Mouse (Mus musculus): ENCODE results near the gene Schip1. TPM values are rescaled to one million over a fixed set of nuclear protein-coding genes. Genes with fewer than 3 reads are reported as not detected.

Schip1 gene
- polyA plus RNA-seq, 1 experiment from 2014 or later: 65.8 TPM

- 68% methylated on average over 2 of the region's 2 CpGs for WGBS
Measured at GRCm38 (mm10) chr3:68434897-68435296, 370.3 kb downstream of the Schip1 start.

GRCm38 (mm10) chr3:68448480-68448879 is 383.9 kb downstream of the Schip1 start:
- H3K27ac ChIP-seq: no peak overlapping the region
- 66% methylated on average over 2 of the region's 2 CpGs for WGBS
- H3K9ac ChIP-seq: no peak overlapping the region
- no peak overlapping the region for H3K4me2 ChIP-seq
- H3K4me1 ChIP-seq (replicated peaks): peaks cover 8% of the 10 kb centered on the region; the same call in 1 of the 2 replicates
- H3K36me3 ChIP-seq: no peaks in the 10 kb centered on the region
- no peaks in the 10 kb centered on the region for H3K9me3 ChIP-seq (replicated peaks)
- ATAC-seq (replicated peaks; ENCODE audit: insufficient number of reproducible peaks, insufficient read depth, low FRiP score, low read depth): no peak
- no peak overlapping the region for H3K4me3 ChIP-seq
- H3K27me3 ChIP-seq: no peaks in the 10 kb centered on the region

More at GRCm38 (mm10) chr3:68434897-68435296, 370.3 kb downstream of the Schip1 start:
- Histone ChIP-seq H3K9me3 (replicated peaks) (no peaks in the 10 kb centered on the region), H3K9ac (no peak overlapping the region), H3K36me3 (no peaks in the 10 kb centered on the region), H3K27me3 (no peaks in the 10 kb centered on the region), H3K4me1 (replicated peaks) (no peaks in the 10 kb centered on the region), H3K4me3 (no peak overlapping the region), H3K4me2 (no peak overlapping the region), H3K27ac (no peak overlapping the region)
- no peak for ATAC-seq (replicated peaks; ENCODE audit: insufficient number of reproducible peaks, insufficient read depth, low FRiP score, low read depth)

DNA sequence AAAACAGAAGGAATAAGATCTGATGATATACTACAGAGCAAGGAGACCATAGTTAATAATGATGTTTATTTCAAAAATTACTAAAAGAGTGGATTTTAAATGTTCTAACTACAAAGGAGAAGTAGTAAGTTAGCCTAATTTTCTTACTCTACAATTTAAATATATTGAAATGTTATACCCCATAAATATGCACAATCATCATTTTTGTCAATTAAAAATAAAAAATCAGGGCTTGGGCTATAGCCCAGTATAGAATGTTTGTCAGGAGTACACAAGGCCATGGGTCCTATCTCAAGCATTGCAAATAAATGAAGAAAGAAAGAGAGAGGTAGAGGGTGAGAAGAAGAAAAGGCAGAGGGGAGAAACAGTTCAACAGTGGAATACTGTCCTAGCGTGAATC is 387.0 kb downstream of the Schip1 start:
- no peaks in the 10 kb centered on the region for H3K36me3 ChIP-seq
- H3K9ac ChIP-seq: no peak overlapping the region
- no peak overlapping the region for H3K4me3 ChIP-seq
- no peak for ATAC-seq (replicated peaks; ENCODE audit: insufficient number of reproducible peaks, insufficient read depth, low FRiP score, low read depth)
- H3K9me3 ChIP-seq (replicated peaks): no peaks in the 10 kb centered on the region
- no peak overlapping the region for H3K4me2 ChIP-seq
- H3K27me3 ChIP-seq: no peaks in the 10 kb centered on the region
- H3K27ac ChIP-seq: no peak overlapping the region
- H3K4me1 ChIP-seq (replicated peaks): peaks cover 8% of the 10 kb centered on the region; the same call in 1 of the 2 replicates
- WGBS: 100% methylated on average over 1 of the region's 1 CpGs

GRCm38 (mm10) chr3:68453266-68453665 is 388.7 kb downstream of the Schip1 start:
- no peaks in the 10 kb centered on the region for H3K27me3 ChIP-seq
- under 1% methylated on average over 5 of the region's 5 CpGs for WGBS
- no peaks in the 10 kb centered on the region for H3K36me3 ChIP-seq
- peak; percentile 67 for ATAC-seq (replicated peaks; ENCODE audit: insufficient number of reproducible peaks, insufficient read depth, low FRiP score, low read depth)
- peak overlapping the region; percentile 71 for H3K27ac ChIP-seq
- peaks cover 8% of the 10 kb centered on the region; the same call in 1 of the 2 replicates for H3K4me1 ChIP-seq (replicated peaks)
- peak overlapping the region; percentile 52 for H3K4me2 ChIP-seq
- no peaks in the 10 kb centered on the region for H3K9me3 ChIP-seq (replicated peaks)
- H3K4me3 ChIP-seq: peak overlapping the region; percentile 21; the same call in 1 of the 2 replicates
- 0 out of 2 replicates have a peak overlapping the region, but pooled peaks have one; percentile 21 for H3K9ac ChIP-seq

DNA sequence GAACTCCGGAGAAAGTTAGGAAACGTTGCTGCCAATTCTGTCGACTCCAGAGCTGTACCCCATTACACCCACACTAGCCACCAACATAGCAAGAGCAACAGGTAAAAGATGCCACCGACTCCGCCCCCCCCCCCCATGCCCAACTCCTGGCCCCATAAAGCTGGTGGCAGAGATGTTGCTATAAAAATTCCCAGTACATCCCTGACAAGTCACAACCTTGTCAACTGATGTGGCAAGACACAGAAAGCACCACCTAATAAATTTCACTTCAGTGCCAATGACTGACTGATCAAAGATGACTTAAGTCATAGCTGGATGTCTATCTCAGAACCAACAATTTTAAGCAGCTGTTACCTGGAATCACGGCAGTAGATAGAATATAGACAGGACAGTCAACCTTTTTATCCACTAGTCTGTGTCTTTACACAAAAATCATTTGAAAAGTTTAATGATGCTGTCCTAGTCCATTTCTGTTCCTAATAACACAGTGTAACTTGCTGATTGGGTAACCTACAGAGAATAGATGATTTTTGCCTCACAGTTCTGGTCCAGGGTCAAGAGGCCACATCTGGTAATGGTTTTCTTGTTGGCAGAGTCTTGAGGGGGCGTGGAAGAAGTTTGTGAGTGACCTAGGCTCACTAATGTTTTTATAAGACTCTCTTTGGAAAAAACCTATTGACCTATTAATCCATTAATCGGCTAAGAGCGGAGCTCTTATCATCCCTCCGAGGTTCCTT is 389.3 kb downstream of the Schip1 start:
- ATAC-seq (replicated peaks; ENCODE audit: insufficient number of reproducible peaks, insufficient read depth, low FRiP score, low read depth): no peak
- peak overlapping the region; percentile 52 for H3K4me2 ChIP-seq
- H3K27ac ChIP-seq: peak overlapping the region; percentile 71; the same call in 1 of the 2 replicates
- WGBS: 42% methylated on average over 10 of the region's 10 CpGs
- H3K4me3 ChIP-seq: no peak overlapping the region
- H3K36me3 ChIP-seq: no peaks in the 10 kb centered on the region
- no peaks in the 10 kb centered on the region for H3K27me3 ChIP-seq
- H3K9ac ChIP-seq: no peak overlapping the region
- H3K4me1 ChIP-seq (replicated peaks): peaks cover 8% of the 10 kb centered on the region; the same call in 1 of the 2 replicates
- no peaks in the 10 kb centered on the region for H3K9me3 ChIP-seq (replicated peaks)

DNA sequence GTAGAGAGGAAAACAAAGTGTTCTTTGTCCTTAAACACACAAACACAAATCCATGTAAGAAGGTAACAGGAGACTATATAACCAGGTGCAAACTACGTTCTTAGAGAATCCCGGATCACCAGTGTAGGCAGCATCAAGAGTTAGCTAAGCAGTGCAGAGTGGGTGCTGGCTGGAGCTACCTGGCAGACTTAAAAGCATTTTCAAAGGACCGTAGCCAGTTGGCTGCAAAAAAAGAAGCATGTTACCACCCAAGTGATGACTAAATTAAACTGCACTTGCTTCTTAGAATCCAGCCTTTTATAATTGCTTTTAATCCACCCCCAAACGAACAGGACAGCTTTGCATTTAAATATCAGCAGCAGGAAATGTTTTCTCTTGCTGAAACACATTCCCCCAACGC is 402.0 kb downstream of the Schip1 start:
- Histone ChIP-seq H3K36me3 (no peaks in the 10 kb centered on the region), H3K27me3 (no peaks in the 10 kb centered on the region), H3K9ac (no peak overlapping the region), H3K4me3 (no peak overlapping the region), H3K27ac (no peak overlapping the region), H3K4me2 (no peak overlapping the region), H3K4me1 (replicated peaks) (peaks cover 25% of the 10 kb centered on the region), H3K9me3 (replicated peaks) (no peaks in the 10 kb centered on the region)
- 46% methylated on average over 5 of the region's 5 CpGs for WGBS
- ATAC-seq (replicated peaks; ENCODE audit: insufficient number of reproducible peaks, insufficient read depth, low FRiP score, low read depth): no peak

DNA sequence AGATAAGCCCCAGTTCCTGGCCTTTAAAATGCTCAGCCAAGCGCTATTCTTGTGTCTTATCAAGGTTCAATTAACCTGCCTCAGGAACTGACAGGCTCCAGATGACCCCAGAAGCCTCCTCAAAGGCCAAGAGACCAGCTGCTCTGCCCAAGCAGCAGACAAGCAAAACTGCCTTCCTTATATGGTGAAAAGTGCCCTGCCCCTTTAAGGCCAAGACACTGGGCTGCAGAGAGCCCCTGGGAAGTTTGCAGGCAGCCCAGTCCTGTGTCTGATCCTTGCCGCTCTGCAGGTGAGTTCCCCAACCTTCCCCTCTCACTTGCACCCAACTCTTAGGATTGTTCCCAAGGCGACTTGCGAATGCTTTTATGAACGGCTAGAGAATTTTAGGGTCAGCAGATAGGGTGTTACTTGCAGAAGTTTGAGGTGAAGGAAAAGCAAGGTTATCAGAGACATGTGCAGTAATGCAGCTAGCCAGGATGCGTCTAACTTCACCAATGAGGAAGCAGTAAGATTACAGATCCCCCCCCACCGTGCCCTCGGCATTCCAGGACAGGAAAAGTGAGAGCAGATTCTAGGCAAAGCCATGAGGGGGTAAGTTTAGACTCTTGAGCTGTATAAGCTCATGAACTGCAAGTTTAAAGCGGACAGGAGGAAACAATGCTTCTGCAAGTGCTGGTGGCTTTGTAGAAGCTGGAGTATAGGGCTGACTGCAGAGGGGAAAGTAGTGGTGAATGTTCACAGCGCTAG is 403.5 kb downstream of the Schip1 start:
- Histone ChIP-seq H3K4me2 (peak overlapping the region; percentile 61), H3K36me3 (no peaks in the 10 kb centered on the region)
- WGBS: 3% methylated on average over 10 of the region's 10 CpGs

DNA sequence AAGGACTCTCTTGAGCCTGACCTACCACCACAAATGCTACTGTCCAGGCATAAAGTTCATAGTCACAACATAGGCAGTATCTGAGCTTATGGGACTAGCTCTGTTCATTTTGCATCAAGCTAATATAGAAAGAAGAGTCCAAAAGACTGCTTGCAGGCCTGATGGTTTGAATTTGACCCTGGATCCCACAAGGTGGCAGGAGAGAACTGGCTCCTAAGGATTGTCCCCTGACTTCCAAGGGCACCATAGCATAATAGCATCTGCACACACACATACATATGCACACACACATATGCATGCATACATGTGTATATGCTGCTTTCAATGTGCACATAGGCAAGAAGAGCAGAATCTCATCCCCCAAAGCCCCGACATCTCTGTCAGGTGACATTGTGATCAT is 405.0 kb downstream of the Schip1 start:
- H3K27me3 ChIP-seq: no peaks in the 10 kb centered on the region
- peaks cover 25% of the 10 kb centered on the region for H3K4me1 ChIP-seq (replicated peaks)
- no peaks in the 10 kb centered on the region for H3K9me3 ChIP-seq (replicated peaks)
- H3K4me3 ChIP-seq: no peak overlapping the region
- H3K36me3 ChIP-seq: no peaks in the 10 kb centered on the region
- no peak overlapping the region; the same call in 1 of the 2 replicates for H3K27ac ChIP-seq
- H3K9ac ChIP-seq: no peak overlapping the region
- H3K4me2 ChIP-seq: peak overlapping the region; percentile 61; the same call in 1 of the 2 replicates
- ATAC-seq (replicated peaks; ENCODE audit: insufficient number of reproducible peaks, insufficient read depth, low FRiP score, low read depth): no peak
- WGBS: 57% methylated on average over 1 of the region's 1 CpGs

More for the DNA sequence above, 403.5 kb downstream of the Schip1 start:
- H3K4me1 ChIP-seq (replicated peaks): peaks cover 25% of the 10 kb centered on the region
- H3K27ac ChIP-seq: peak overlapping the region; percentile 88
- no peaks in the 10 kb centered on the region for H3K27me3 ChIP-seq
- peak; percentile 72; the same call in 1 of the 2 replicates for ATAC-seq (replicated peaks; ENCODE audit: insufficient number of reproducible peaks, insufficient read depth, low FRiP score, low read depth)
- H3K9ac ChIP-seq: peak overlapping the region; percentile 45
- H3K4me3 ChIP-seq: peak overlapping the region; percentile 56
- H3K9me3 ChIP-seq (replicated peaks): no peaks in the 10 kb centered on the region

GRCm38 (mm10) chr3:68470061-68470460 is 405.5 kb downstream of the Schip1 start:
- Histone ChIP-seq H3K4me1 (replicated peaks) (peaks cover 25% of the 10 kb centered on the region), H3K9me3 (replicated peaks) (no peaks in the 10 kb centered on the region), H3K27ac (0 out of 2 replicates have a peak overlapping the region, but pooled peaks have one; percentile 16), H3K27me3 (no peaks in the 10 kb centered on the region), H3K9ac (no peak overlapping the region), H3K4me3 (no peak overlapping the region), H3K36me3 (no peaks in the 10 kb centered on the region), H3K4me2 (peak overlapping the region; percentile 61; the same call in 1 of the 2 replicates)
- ATAC-seq (replicated peaks; ENCODE audit: insufficient number of reproducible peaks, insufficient read depth, low FRiP score, low read depth): no peak
- WGBS: 31% methylated on average over 3 of the region's 3 CpGs

GRCm38 (mm10) chr3:68470622-68471021 is 406.0 kb downstream of the Schip1 start:
- Histone ChIP-seq H3K27me3 (no peaks in the 10 kb centered on the region), H3K4me2 (no peak overlapping the region), H3K27ac (no peak overlapping the region), H3K9me3 (replicated peaks) (no peaks in the 10 kb centered on the region), H3K36me3 (no peaks in the 10 kb centered on the region), H3K4me3 (no peak overlapping the region), H3K4me1 (replicated peaks) (peaks cover 25% of the 10 kb centered on the region), H3K9ac (no peak overlapping the region)
- WGBS: 58% methylated on average over 5 of the region's 5 CpGs
- no peak for ATAC-seq (replicated peaks; ENCODE audit: insufficient number of reproducible peaks, insufficient read depth, low FRiP score, low read depth)

DNA sequence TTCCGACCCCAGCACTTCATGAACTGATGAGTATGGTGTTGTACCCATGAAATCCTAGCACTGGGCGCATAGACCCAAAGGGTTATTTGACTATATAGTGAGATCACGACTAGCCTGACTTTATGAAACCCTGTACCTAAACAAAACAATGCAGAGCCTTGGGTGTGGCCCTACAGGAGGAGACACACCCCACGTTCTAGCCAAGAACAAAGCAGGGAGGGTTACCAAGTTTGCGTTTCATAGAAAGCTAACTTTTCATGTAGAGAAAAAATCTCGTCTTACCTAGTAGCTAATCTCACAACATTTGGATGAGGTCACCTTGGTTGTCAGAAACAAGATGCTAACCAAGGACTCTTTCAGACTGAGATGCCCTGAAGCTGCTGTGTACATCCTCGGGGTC is 411.7 kb downstream of the Schip1 start:
- 83% methylated on average over 7 of the region's 7 CpGs for WGBS
- no peaks in the 10 kb centered on the region for H3K9me3 ChIP-seq (replicated peaks)
- no peak overlapping the region for H3K27ac ChIP-seq
- no peaks in the 10 kb centered on the region for H3K36me3 ChIP-seq
- H3K4me2 ChIP-seq: no peak overlapping the region
- no peak overlapping the region for H3K9ac ChIP-seq
- H3K4me1 ChIP-seq (replicated peaks): 0 out of 2 replicates have a peak, but pooled peaks cover 2% of the 10 kb centered on the region
- no peak for ATAC-seq (replicated peaks; ENCODE audit: insufficient number of reproducible peaks, insufficient read depth, low FRiP score, low read depth)
- no peak overlapping the region for H3K4me3 ChIP-seq
- no peaks in the 10 kb centered on the region for H3K27me3 ChIP-seq
